Mouse (Mus musculus): ENCODE measurements around the gene Ifrd2.

Gene Ifrd2

DNA sequence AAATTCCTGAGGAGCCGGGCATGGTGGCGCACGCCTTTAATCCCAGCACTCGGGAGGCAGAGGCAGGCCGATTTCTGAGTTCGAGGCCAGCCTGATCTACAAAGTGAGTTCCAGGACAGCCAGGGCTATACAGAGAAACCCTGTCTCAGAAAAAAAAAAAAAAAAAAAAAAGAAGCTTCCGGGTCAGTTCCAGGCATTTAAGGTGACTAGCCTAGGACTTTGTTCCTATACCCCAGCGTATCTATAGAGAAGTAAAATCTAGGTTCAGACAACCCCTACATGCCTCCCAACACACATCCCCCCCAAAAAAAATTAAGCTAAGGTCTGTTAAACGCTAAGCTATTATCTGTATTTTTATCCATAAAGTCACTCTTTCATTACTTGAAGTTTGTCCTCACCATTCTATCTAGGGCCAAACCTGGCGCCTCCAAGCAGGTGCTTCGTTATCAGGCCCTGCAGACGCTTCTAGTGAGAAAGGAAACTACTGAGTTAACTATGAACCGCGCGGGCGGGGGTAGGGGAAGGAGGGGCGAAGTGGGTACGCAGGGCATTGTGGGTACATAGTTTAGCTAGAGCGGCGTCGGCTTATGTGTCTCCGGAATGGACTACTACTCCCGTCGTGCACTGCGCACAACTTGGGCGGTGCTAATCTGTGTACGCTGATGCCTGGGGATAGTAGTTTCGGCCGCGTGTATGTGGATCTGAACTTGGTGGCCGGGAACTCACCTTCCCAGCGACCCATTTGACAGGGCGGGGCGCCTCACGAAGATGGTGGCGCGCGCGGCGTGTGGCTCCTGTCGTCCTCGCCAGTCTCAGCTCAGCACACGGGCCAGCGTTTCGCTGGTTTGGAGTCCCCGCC is at the start of gene Ifrd2:
Gene Ifrd2, plus strand, starts transcription at position 669 of the 859 bp plus-strand sequence.
- peak; percentile 97 to 98 for DNase-seq (ENCODE audit: low spot score in 2 of 2)

DNA sequence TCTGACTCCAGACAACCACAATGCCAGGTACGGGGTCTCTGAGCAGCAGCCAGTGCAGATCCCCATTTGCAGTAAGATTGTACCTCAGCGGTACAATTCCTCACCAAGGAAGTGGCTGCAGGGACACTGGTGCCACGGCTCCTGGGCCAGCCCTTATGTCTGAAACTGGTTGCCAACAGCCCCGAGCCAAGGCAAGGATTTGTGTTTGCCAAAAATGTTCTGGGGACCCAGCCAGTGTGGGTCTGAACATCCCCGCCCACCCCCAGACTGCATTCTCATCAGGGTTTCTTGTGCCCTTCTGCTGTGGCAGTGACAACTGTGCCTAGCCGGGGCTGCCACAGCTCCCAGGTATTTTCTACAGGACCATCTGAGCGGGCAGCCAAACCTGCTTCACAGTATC is 49.2 kb upstream of the Ifrd2 start:
- DNase-seq (ENCODE audit: low spot score in 2 of 2) = no peak

GRCm38 (mm10) chr9:107538711-107539110 is 48.7 kb upstream of the Ifrd2 start:
- DNase-seq (ENCODE audit: low spot score in 2 of 2) = no peak

- DNase-seq (ENCODE audit: low spot score in 2 of 2) = no peak
Measured at GRCm38 (mm10) chr9:107539940-107540339, 47.5 kb upstream of the Ifrd2 start.

GRCm38 (mm10) chr9:107540420-107540819 is 47.0 kb upstream of the Ifrd2 start:
- DNase-seq (ENCODE audit: low spot score in 2 of 2) = no peak

DNA sequence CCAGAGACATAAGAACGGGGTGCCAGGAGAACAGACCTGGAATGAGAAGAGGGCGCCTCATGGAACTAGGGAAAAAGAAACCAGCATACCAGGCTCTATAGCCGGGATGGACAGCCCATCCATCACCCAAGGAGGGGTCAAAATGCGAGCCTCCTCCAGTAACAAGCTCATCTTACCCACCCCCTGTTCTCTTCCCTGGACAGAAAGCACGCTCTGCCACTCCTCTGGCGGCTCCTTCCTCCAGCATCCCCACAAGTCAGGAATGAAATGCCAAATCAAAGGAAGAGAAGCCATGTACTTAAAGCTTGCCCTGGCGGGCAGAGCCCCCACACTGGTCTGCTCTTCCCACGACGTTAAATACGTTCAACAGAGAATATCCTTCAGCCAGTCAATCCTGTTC is 46.4 kb upstream of the Ifrd2 start:
- DNase-seq (ENCODE audit: low spot score in 2 of 2) = no peak

DNA sequence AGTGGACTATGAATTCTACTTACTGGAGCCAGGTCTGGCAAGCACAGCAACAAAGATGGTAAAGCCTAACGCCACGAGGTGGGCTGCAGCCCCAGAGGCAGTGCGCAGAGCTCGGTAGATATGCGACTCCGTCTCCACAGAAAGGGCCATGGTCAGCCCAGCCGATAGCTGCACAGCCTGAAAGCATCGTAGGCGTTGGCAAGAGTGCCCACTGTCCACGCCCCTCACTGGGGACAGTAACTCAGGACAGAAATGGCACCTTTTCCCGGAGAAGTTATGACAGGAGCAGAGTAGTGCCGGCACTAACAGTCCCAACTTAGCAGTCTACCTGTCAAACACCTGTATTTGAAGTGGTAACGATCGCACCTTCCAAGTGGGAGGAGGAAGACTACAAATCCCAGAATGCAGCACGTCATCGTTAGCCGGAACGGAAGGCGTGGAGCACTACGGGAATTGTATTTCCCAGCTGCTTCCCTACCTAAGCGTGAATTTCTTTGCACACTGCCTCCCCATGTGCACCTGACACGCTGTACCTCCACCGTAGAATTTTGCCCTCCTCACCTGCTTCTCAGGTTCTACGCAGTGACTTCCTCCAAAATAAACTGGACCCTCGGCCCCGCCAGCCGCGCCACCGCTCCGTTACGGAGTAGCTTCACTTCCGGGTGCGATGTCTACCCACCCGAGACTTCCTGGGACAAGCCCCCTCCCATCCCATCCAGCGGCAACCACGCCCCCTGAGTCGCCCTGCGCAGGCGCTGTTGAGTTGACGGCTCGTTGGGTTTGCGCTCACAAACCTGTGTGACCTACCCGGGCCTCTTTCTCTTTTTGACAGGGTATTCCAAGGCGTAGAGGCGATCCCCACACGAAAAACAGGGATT is 45.7 kb upstream of the Ifrd2 start, which contains the start of the genes Cyb561d2 and Nprl2:
Gene Cyb561d2, minus strand, starts transcription at position 720 of the 878 bp plus-strand sequence.
Gene Nprl2, plus strand, starts transcription at position 753 of the 878 bp plus-strand sequence.
- DNase-seq (ENCODE audit: low spot score in 2 of 2) = peak; percentile 90 to 93

DNA sequence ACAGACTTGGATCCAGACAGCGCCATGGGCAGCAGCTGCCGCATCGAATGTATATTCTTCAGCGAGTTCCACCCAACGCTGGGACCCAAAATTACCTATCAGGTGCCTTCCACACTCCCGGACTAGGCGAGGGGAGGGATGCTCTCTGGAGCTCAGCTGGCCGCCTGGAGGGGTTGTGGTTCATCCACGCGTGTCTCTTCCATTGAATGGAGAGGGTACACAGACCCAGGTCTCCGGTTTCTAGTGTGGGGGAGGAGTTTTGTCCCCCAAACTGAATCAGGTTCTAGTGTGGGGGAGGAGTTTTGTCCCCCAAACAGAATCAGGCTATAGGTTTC is 45.1 kb upstream of the Ifrd2 start:
- DNase-seq (ENCODE audit: low spot score in 2 of 2) = no peak

DNA sequence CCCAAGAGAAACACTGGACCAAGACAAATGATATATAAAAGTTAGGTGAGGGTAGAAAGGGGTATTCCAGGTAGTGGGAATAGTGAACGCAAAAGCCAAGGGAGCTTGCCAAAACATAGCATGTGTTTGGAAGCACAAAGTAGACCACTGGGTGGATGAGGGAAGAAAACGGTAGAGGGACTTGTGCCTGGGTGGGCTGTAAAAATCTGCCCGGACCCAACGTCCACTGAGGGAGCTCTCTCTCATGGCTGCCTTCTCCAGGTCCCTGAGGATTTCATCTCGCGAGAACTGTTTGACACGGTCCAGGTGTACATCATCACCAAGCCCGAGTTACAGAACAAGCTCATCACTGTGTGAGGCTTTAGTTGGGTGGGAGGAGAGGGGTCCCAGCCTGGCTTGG is 44.7 kb upstream of the Ifrd2 start:
- no peak for DNase-seq (ENCODE audit: low spot score in 2 of 2)

DNA sequence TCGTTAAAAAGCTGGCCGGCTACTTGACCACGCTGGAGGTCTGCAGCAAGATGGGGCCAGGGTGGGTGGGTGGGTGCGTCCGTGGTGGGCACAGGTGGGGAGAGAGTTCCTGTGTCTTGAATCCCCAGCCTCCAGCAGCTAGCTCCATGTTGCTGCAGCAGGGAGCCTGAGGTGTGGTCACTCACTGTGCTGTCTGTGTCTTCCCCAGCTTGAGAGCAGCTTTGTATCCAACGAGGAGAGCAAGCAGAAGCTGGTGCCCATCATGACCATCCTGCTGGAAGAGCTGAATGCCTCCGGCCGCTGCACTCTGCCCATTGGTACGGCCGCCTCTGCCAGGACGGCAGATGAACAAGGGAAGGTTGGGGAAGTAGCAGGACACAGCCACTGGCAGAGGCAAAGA is 44.1 kb upstream of the Ifrd2 start:
- DNase-seq (ENCODE audit: low spot score in 2 of 2) = no peak

GRCm38 (mm10) chr9:107544196-107544700 is 43.2 kb upstream of the Ifrd2 start:
- no peak for DNase-seq (ENCODE audit: low spot score in 2 of 2)

GRCm38 (mm10) chr9:107544729-107545128 is 42.7 kb upstream of the Ifrd2 start:
- DNase-seq (ENCODE audit: low spot score in 2 of 2) = no peak

DNA sequence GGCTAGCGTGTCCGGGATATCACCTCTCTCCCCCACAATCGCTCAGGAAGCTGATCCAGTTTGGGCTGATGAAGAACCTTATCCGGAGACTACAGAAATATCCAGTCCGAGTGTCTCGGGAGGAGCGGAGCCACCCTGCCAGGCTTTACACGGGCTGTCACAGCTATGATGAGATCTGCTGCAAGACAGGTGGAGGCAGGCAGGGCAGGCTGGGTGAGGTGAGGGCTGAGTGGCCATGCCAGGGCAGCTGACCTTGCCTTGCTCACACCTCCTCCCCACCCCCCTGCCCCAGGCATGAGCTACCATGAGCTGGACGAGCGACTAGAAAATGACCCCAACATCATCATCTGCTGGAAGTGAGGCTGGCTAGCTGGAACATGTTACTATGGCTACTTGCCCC is 42.2 kb upstream of the Ifrd2 start:
- no peak for DNase-seq (ENCODE audit: low spot score in 2 of 2)

- peak; percentile 77 to 83 for DNase-seq (ENCODE audit: low spot score in 2 of 2)
Measured at GRCm38 (mm10) chr9:107545602-107546001, 41.8 kb upstream of the Ifrd2 start.

- peak; percentile 73 to 84 for DNase-seq (ENCODE audit: low spot score in 2 of 2)
Measured at GRCm38 (mm10) chr9:107547026-107547425, 40.4 kb upstream of the Ifrd2 start, which contains the start of gene Zmynd10. Gene Zmynd10, plus strand, starts transcription at chr9:107547298.

- no peak for DNase-seq (ENCODE audit: low spot score in 2 of 2)
Measured at GRCm38 (mm10) chr9:107547957-107548356, 39.5 kb upstream of the Ifrd2 start.

GRCm38 (mm10) chr9:107548820-107549219 is 38.6 kb upstream of the Ifrd2 start:
- no peak for DNase-seq (ENCODE audit: low spot score in 2 of 2)

GRCm38 (mm10) chr9:107549297-107550074 is 38.0 kb upstream of the Ifrd2 start:
- no peak for DNase-seq (ENCODE audit: low spot score in 2 of 2)

DNA sequence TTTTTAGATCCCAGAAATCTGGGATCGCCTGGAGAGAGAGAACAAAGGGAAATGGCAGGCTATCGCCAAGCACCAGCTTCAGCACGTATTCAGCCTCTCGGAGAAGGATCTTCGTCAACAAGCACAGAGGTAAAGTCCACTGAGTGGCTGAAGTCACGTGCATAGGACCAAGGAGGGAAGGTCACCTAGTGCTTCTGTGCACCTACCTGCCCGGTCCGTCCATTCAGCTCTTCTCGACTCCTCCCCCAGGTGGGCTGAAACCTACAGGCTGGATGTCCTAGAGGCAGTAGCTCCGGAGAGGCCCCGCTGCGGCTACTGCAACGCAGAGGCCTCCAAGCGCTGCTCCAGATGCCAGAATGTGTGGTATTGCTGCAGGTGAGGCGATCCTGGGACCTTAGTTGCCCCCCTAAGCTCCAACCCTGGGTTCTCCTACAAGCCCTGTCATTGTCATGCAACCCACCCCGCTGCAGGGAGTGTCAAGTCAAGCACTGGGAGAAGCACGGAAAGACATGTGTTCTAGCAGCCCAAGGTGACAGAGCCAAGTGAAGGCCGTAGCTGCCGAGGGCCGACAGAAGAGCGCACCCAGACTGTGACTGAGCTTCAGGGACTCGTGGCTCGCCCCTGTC is 36.8 kb upstream of the Ifrd2 start:
- no peak for DNase-seq (ENCODE audit: low spot score in 2 of 2)

DNA sequence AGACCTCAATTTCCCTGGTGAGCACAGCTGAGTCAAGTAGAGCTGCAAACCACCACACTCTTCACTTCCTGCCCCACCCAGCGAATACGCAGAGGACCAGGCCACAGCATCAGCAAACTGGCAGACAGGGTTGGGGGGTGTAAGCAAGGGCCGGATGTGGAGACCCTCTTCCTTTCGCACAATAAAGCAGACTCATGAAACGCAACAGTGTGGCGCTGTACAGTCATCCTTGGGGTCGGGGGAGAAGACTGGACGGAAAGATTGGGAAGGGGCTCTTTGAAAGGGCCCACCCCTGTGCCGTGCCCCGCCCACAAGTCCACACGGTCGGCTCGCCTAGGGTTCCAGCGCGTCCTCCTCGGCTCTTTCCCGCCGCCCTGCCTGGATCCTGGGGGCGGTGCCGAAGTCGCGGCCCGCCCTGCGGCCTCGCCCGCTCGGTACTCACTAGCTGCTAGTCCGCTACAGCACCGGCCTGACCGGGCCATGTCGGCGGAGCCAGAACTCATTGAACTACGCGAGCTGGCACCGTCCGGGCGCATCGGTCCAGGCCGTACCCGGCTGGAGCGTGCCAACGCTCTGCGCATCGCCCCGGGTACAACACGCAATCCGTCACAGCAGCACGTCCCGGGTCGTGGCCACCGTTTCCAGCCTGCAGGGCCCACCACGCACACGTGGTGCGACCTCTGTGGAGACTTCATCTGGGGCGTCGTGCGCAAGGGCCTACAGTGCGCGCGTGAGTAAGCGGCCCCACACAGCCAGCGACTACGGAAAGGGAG is 36.1 kb upstream of the Ifrd2 start, which contains the start of gene Rassf1:
Gene Rassf1, plus strand, starts transcription at position 439 of the 773 bp plus-strand sequence.
- DNase-seq (ENCODE audit: low spot score in 2 of 2) = peak; percentile 88 to 92

Measured in natural killer cell, adult 2 months (primary cell).